Mouse (Mus musculus) ES-Bruce4 (cell line): Measurements from ENCODE around the gene Prdm15. TPM values are rescaled to one million over a fixed set of nuclear protein-coding genes. Genes with fewer than 3 reads are reported as not detected.
A peak's percentile ranks its signal among the peaks of the same experiment; 100 is the strongest.

Experiments
- H3K27ac ChIP-seq: 2 replicates; pipeline ENCODE4 v1.5.1; 2012; ENCODE audit warnings: low read length, inconsistent platforms; ENCODE audit not compliant: insufficient read depth
- H3K27me3 ChIP-seq: 2 replicates; pipeline ENCODE4 v1.6.1; 2012; ENCODE audit warnings: mild to moderate bottlenecking, low read length, inconsistent platforms; ENCODE audit not compliant: control insufficient read depth, poor library complexity, insufficient read depth, severe bottlenecking
- H3K36me3 ChIP-seq: 2 replicates; pipeline ENCODE4 v1.6.1; 2012; ENCODE audit warnings: inconsistent platforms, mild to moderate bottlenecking, low read length, moderate library complexity; ENCODE audit not compliant: control insufficient read depth, poor library complexity, insufficient read depth, severe bottlenecking
- H3K4me1 ChIP-seq: one replicate; pipeline ENCODE4 v1.8.1; 2011; ENCODE audit warnings: low read length; ENCODE audit not compliant: control insufficient read depth, insufficient read depth
- H3K4me3 ChIP-seq: 2 replicates; pipeline ENCODE4 v1.5.1; 2011; ENCODE audit warnings: low read depth, mild to moderate bottlenecking, low read length
- H3K9ac ChIP-seq: 2 replicates; pipeline ENCODE4 v1.6.1; 2012; ENCODE audit warnings: low read depth, mild to moderate bottlenecking, inconsistent platforms; ENCODE audit not compliant: poor library complexity, severe bottlenecking
- H3K9me3 ChIP-seq: replicated peaks from 2 replicates; pipeline ENCODE4 v1.6.1; 2012; ENCODE audit warnings: mild to moderate bottlenecking, low read length, inconsistent platforms; ENCODE audit not compliant: control insufficient read depth, poor library complexity, insufficient read depth, severe bottlenecking
- CTCF ChIP-seq: IDR thresholded peaks from one replicate; pipeline ENCODE4 v1.8.1; 2011; ENCODE audit warnings: low read depth, low read length
- EP300 ChIP-seq: IDR thresholded peaks from 2 replicates; pipeline ENCODE4 v1.6.1; 2011; ENCODE audit warnings: low read depth, low read length; ENCODE audit not compliant: insufficient read depth
- POLR2A ChIP-seq: IDR thresholded peaks from one replicate; pipeline ENCODE4 v1.8.1; 2011; ENCODE audit warnings: low read length; ENCODE audit not compliant: insufficient read depth
- polyA plus RNA-seq: library from polyadenylated mRNA; stranded (reverse); fragments of >200 nt; gene quantifications from 2 replicates; pipeline ENCODE4 v1.2.4, GENCODE M21; 2011; ENCODE audit warnings: low read depth; ENCODE audit not compliant: missing spikeins, insufficient read depth, insufficient read length

The Prdm15 gene
- polyA plus RNA-seq, 1 experiment, result 19.9 TPM

DNA sequence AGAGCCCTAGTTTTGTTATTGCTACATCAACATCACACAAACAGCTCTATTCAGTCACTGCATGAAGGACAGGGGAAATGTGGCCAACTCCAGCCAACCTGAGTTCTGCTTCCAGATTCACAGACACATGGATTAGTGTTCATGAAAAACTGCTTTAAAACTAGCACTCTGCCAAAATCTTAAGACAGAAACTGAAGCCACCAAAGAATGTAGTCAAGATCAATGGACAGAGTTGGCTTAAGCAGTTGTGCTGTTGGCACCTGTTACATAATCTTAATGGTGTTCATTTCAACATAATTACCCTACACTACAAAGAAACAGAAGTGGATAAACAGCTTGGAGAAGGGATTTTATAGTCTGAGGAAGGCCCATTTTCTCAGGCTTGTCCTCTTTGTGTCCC, 4.4 kb upstream of the Prdm15 start:
- no peak overlapping the region for H3K9ac ChIP-seq
- no peak overlapping the region for H3K27ac ChIP-seq
- no peaks in the 10 kb centered on the region for H3K36me3 ChIP-seq
- H3K27me3 ChIP-seq, result no peaks in the 10 kb centered on the region
- no peak overlapping the region for H3K4me3 ChIP-seq
- no peaks in the 10 kb centered on the region for H3K9me3 ChIP-seq
- no peak for TF ChIP-seq CTCF
- no peak for TF ChIP-seq EP300
- H3K4me1 ChIP-seq, result no peaks in the 10 kb centered on the region

GRCm38 (mm10) chr16:97851061-97851740, 449 bp downstream of the Prdm15 start:
- Histone ChIP-seq H3K27me3 (no peaks in the 10 kb centered on the region), H3K4me3 (peak overlapping the region; percentile 98), H3K4me1 (no peaks in the 10 kb centered on the region), H3K9me3 (no peaks in the 10 kb centered on the region), H3K27ac (no peak overlapping the region), H3K9ac (peak overlapping the region; percentile 88), H3K36me3 (no peaks in the 10 kb centered on the region)
- no peak for TF ChIP-seq POLR2A
- TF ChIP-seq EP300, result no peak
- no peak for TF ChIP-seq CTCF

DNA sequence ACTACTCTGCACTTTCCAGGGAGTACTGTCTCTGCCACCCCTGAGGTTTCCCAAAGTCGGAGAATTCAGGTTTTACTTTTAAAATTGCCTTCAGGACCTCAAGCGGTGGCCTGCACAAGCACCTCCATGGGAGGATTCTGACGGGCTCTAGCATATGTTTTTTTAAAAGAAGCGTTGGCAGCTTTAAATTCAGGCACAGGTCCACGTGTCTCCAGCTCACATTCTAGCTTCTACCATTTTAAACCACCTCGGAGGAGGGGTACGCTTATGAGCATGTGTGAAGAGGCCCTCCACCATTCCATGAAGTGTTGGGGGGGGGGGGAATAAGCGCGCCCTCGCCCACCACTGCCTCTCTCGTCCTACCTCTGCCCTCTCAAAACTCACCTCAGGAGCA, 986 bp downstream of the Prdm15 start:
- H3K9ac ChIP-seq, result peak overlapping the region; percentile 88
- H3K36me3 ChIP-seq, result no peaks in the 10 kb centered on the region
- no peak overlapping the region for H3K27ac ChIP-seq
- no peaks in the 10 kb centered on the region for H3K9me3 ChIP-seq
- TF ChIP-seq POLR2A, result no peak
- TF ChIP-seq EP300, result no peak
- no peak for TF ChIP-seq CTCF
- H3K4me1 ChIP-seq, result no peaks in the 10 kb centered on the region
- H3K4me3 ChIP-seq, result peak overlapping the region; percentile 86
- H3K27me3 ChIP-seq, result no peaks in the 10 kb centered on the region

DNA sequence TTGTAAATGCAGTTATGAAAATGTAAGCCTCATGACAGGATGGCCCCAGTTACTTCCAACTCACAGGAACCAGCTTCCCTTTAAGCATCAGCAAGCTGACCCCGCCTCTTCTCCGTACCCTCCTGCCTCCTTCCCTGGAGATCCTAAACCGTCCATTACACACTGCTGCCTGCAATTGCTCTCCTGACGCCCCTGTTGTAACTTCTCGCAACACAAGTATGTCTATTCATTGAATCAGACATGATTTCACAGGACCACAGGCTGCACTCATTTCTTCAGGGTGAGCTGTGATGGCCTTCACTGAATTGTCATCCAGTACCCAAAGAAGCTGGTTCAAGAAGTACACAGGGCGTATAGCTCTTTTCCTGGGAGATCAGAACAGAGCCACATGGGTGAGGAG, 2.8 kb downstream of the Prdm15 start:
- Histone ChIP-seq H3K4me3 (no peak overlapping the region), H3K4me1 (no peaks in the 10 kb centered on the region), H3K9me3 (no peaks in the 10 kb centered on the region), H3K36me3 (no peaks in the 10 kb centered on the region), H3K9ac (no peak overlapping the region), H3K27ac (no peak overlapping the region), H3K27me3 (no peaks in the 10 kb centered on the region)
- TF ChIP-seq POLR2A, result no peak
- TF ChIP-seq CTCF, result no peak
- no peak for TF ChIP-seq EP300

- Histone ChIP-seq H3K4me1 (no peaks in the 10 kb centered on the region), H3K36me3 (no peaks in the 10 kb centered on the region; the same call in 1 of the 2 replicates), H3K9me3 (no peaks in the 10 kb centered on the region)
Observed at GRCm38 (mm10) chr16:97844967-97845937, 6.4 kb downstream of the Prdm15 start.

DNA sequence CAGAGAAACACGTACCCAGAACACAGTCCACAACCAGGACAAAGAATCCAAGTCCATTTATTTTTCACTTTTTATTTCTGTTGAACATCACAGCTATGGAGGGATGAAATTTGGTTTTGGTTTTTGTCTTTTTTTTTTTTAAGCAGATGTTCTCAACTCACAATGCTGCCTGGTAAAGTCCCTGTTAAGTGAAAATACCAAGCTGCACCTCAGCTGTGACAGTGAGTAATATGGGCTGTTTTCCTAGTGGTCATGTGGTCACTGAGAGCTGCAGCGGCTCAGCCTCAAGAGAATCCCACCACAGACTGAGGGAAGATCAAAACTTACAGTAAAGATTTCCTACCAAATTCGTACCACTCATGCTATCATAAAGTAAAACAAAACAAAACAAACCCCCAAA, 19.5 kb downstream of the Prdm15 start:
- Histone ChIP-seq H3K9ac (no peak overlapping the region), H3K27ac (no peak overlapping the region), H3K4me1 (no peaks in the 10 kb centered on the region), H3K27me3 (no peaks in the 10 kb centered on the region), H3K9me3 (no peaks in the 10 kb centered on the region), H3K36me3 (peaks cover 12% of the 10 kb centered on the region; the same call in 1 of the 2 replicates), H3K4me3 (no peak overlapping the region)
- TF ChIP-seq EP300 (no peak), CTCF (no peak), POLR2A (no peak)

More at GRCm38 (mm10) chr16:97844967-97845937, 6.4 kb downstream of the Prdm15 start:
- no peak overlapping the region for H3K9ac ChIP-seq
- no peak overlapping the region for H3K27ac ChIP-seq
- no peaks in the 10 kb centered on the region for H3K27me3 ChIP-seq
- H3K4me3 ChIP-seq, result no peak overlapping the region
- no peak for TF ChIP-seq CTCF
- no peak for TF ChIP-seq EP300
- TF ChIP-seq POLR2A, result no peak
